Mouse (Mus musculus): Measurements from ENCODE around the gene Tead4. TPM values are rescaled to one million over a fixed set of nuclear protein-coding genes. Genes with fewer than 3 reads are reported as not detected.

Gene Tead4
- total RNA-seq, 2 experiments from 2014 or later, result 5.9 to 8.6 TPM

Other genes starting within 250 kb of the Tead4 start
- 10 to 100 TPM; 48.6 to 56.6 TPM for gene Tspan9, start 157.2 kb downstream of the Tead4 start, total RNA-seq (2021)
- gene Tulp3, start 55.0 kb upstream of the Tead4 start, total RNA-seq (2021), result 1 to 10 TPM; 5.7 to 5.9 TPM
- gene Rhno1, start 62.1 kb upstream of the Tead4 start, total RNA-seq (2021), result 1 to 10 TPM; 6.0 to 7.4 TPM
- 1 to 10 TPM; 1.2 to 1.6 TPM for gene Foxm1, start 62.1 kb upstream of the Tead4 start, total RNA-seq (2021)
- not detected for gene Tex52, start 74.6 kb upstream of the Tead4 start, total RNA-seq (2021)
- gene Gm44596, start 74.7 kb upstream of the Tead4 start, total RNA-seq (2021), result not detected
- 1 to 10 TPM in 1 of 2 experiments, under 1 TPM in 1; 0.97 to 1.7 TPM for gene Nrip2, start 98.5 kb upstream of the Tead4 start, total RNA-seq (2021)
- gene Itfg2, start 124.1 kb upstream of the Tead4 start, total RNA-seq (2021), result 10 to 100 TPM; 14.4 to 15.1 TPM
- 100 to 1,000 TPM; 105 to 111 TPM for gene Fkbp4, start 137.9 kb upstream of the Tead4 start, total RNA-seq (2021)
- gene Pzp, start 225.9 kb upstream of the Tead4 start, total RNA-seq (2021), result not detected